In genomic region chr11:11808820-11809403, GRCm38 (mm10) we compare ENCODE assay signal across 8 mouse cellular contexts. TPM values are rescaled to one million over a fixed set of nuclear protein-coding genes. Genes with fewer than 3 reads are reported as not detected.
DNase-seq lines count a peak whose midpoint lies in the region; ATAC-seq and TF ChIP-seq lines count a peak whose summit lies in the region.

TSS of gene Fignl1 (minus strand) at chr11:11808962.

- under 1% methylated on average over 53 of the region's 53 CpGs for WGBS in embryonic facial prominence, embryonic 15.5 days
- under 1% methylated on average over 53 of the region's 53 CpGs for WGBS in kidney, embryonic 14.5 days
- under 1% methylated on average over 53 of the region's 53 CpGs for WGBS in limb, embryonic 14.5 days
- WGBS in midbrain, embryonic 16.5 days, result under 1% methylated on average over 52 of the region's 53 CpGs
- under 1% methylated on average over 53 of the region's 53 CpGs for whole genome bisulfite sequencing in spleen, adult 2 months

- no peaks in the 10 kb centered on the region for H3K27me3 ChIP-seq in embryonic facial prominence, embryonic 15.5 days
- H3K27me3 ChIP-seq in kidney, embryonic 14.5 days (ENCODE audit: control insufficient read depth, insufficient read depth, low read length), result no peaks in the 10 kb centered on the region
- H3K27me3 ChIP-seq in limb, embryonic 14.5 days (ENCODE audit: control insufficient read depth, insufficient read depth, low read length), result no peaks in the 10 kb centered on the region
- no peaks in the 10 kb centered on the region for H3K27me3 ChIP-seq in midbrain, embryonic 16.5 days (ENCODE audit: control insufficient read depth, insufficient read depth, low read depth, low read length)
- H3K27me3 ChIP-seq in spleen, adult 2 months (ENCODE audit: control insufficient read depth, insufficient read depth, low read length), result no peaks in the 10 kb centered on the region

- no peaks in the 10 kb centered on the region for H3K9me3 ChIP-seq in embryonic facial prominence, embryonic 15.5 days (replicated peaks)
- H3K9me3 ChIP-seq in kidney, embryonic 14.5 days (ENCODE audit: control insufficient read depth, low read length), result no peaks in the 10 kb centered on the region
- no peaks in the 10 kb centered on the region for H3K9me3 ChIP-seq in limb, embryonic 14.5 days (ENCODE audit: control insufficient read depth, low read length)
- no peaks in the 10 kb centered on the region for H3K9me3 ChIP-seq in midbrain, embryonic 16.5 days (replicated peaks; ENCODE audit: control insufficient read depth, low read length, poor library complexity, severe bottlenecking)

- peak within 1 kb of the TSS; percentile 77 for H3K27ac ChIP-seq in bone marrow macrophage, adult 2 months (ENCODE audit: insufficient read depth, low read depth, low read length)
- peak within 1 kb of the TSS; percentile 99 for H3K27ac ChIP-seq in embryonic facial prominence, embryonic 15.5 days (replicated peaks)
- peak within 1 kb of the TSS; percentile 99 for H3K27ac ChIP-seq in kidney, embryonic 14.5 days (ENCODE audit: low read depth, low read length)
- H3K27ac ChIP-seq in limb, embryonic 14.5 days (replicated peaks; ENCODE audit: low read depth, low read length), result peak within 1 kb of the TSS; percentile 99
- peak within 1 kb of the TSS; percentile 94 for H3K27ac ChIP-seq in midbrain, embryonic 16.5 days (ENCODE audit: low read length)
- peak within 1 kb of the TSS; percentile 90 for H3K27ac ChIP-seq in spleen, adult 2 months (ENCODE audit: insufficient read depth, low read length)

- peak within 1 kb of the TSS; percentile 71 for H3K4me3 ChIP-seq in bone marrow macrophage, adult 2 months (ENCODE audit: insufficient read depth, low read length)
- peak within 1 kb of the TSS; percentile 82 for H3K4me3 ChIP-seq in embryonic facial prominence, embryonic 15.5 days (replicated peaks)
- H3K4me3 ChIP-seq in kidney, embryonic 14.5 days (ENCODE audit: low read length), result peak within 1 kb of the TSS; percentile 76
- peak within 1 kb of the TSS; percentile 63 for H3K4me3 ChIP-seq in limb, embryonic 14.5 days (replicated peaks; ENCODE audit: low read length)
- peak within 1 kb of the TSS; percentile 79 for H3K4me3 ChIP-seq in midbrain, embryonic 16.5 days (ENCODE audit: low read depth, low read length)
- H3K4me3 ChIP-seq in spleen, adult 2 months (ENCODE audit: extremely low read depth, insufficient read depth, insufficient read length), result peak within 1 kb of the TSS; percentile 90

- ATAC-seq in embryonic facial prominence, embryonic 15.5 days (ENCODE audit: insufficient number of reproducible peaks, low FRiP score, low TSS enrichment, low read depth), result peak; percentile 96
- ATAC-seq in kidney, embryonic 14.5 days (ENCODE audit: low FRiP score, low TSS enrichment), result peak; percentile 96
- peak; percentile 95 for ATAC-seq in limb, embryonic 14.5 days (ENCODE audit: low FRiP score, low read depth)
- ATAC-seq in midbrain, embryonic 16.5 days, result peak; percentile 97

- no peak for TF ChIP-seq CTCF in bone marrow macrophage, adult 2 months (IDR thresholded peaks at IDR 0.05; ENCODE audit: low read depth, low read length)
- peak; percentile 36; the same call in 1 of the 2 replicates for TF ChIP-seq CTCF in spleen, adult 2 months (IDR thresholded peaks at IDR 0.05; ENCODE audit: extremely low read depth, insufficient read depth, insufficient read length, insufficient replicate concordance)

- peaks cover 10% of the 10 kb centered on the region for H3K4me1 ChIP-seq in bone marrow macrophage, adult 2 months (ENCODE audit: control insufficient read depth, insufficient read depth, low read length)
- peaks cover 9% of the 10 kb centered on the region for H3K4me1 ChIP-seq in embryonic facial prominence, embryonic 15.5 days
- H3K4me1 ChIP-seq in kidney, embryonic 14.5 days (ENCODE audit: control insufficient read depth, insufficient read depth, low read length), result peaks cover 15% of the 10 kb centered on the region
- H3K4me1 ChIP-seq in limb, embryonic 14.5 days (ENCODE audit: control insufficient read depth, insufficient read depth, low read length), result peaks cover 14% of the 10 kb centered on the region
- peaks cover 5% of the 10 kb centered on the region for H3K4me1 ChIP-seq in midbrain, embryonic 16.5 days (ENCODE audit: control insufficient read depth, insufficient read depth, low read length)
- peaks cover 4% of the 10 kb centered on the region; the same call in 1 of the 2 replicates for H3K4me1 ChIP-seq in spleen, adult 2 months (ENCODE audit: control insufficient read depth, insufficient read depth, insufficient read length)

- peak; percentile 96 to 98 for DNase-seq in B cell, adult 2 months
- DNase-seq in heart, adult 9 months (ENCODE audit: low spot score in 2 of 2), result peak; percentile 95
- peak; percentile 97 for DNase-seq in limb, embryonic 14.5 days (ENCODE audit: low spot score)
- DNase-seq in spleen, adult 2 months (ENCODE audit: low read depth in 1 of 2, low spot score in 2 of 2), result peak; percentile 94 to 96

- peaks cover 7% of the 10 kb centered on the region for H3K36me3 ChIP-seq in embryonic facial prominence, embryonic 15.5 days
- peaks cover 15% of the 10 kb centered on the region; the same call in 1 of the 2 replicates for H3K36me3 ChIP-seq in kidney, embryonic 14.5 days (ENCODE audit: control insufficient read depth, insufficient read depth, low read length)
- peaks cover 6% of the 10 kb centered on the region for H3K36me3 ChIP-seq in limb, embryonic 14.5 days (ENCODE audit: control insufficient read depth, insufficient read depth, low read length)
- no peaks in the 10 kb centered on the region for H3K36me3 ChIP-seq in midbrain, embryonic 16.5 days (ENCODE audit: control insufficient read depth, insufficient read depth, low read length)
- H3K36me3 ChIP-seq in spleen, adult 2 months (ENCODE audit: control insufficient read depth, insufficient read depth, low read length), result peaks cover 1% of the 10 kb centered on the region; the same call in 1 of the 2 replicates

- peak within 1 kb of the TSS; percentile 83 for H3K4me2 ChIP-seq in embryonic facial prominence, embryonic 15.5 days (replicated peaks)
- H3K4me2 ChIP-seq in kidney, embryonic 14.5 days (replicated peaks; ENCODE audit: low read depth, low read length), result peak within 1 kb of the TSS; percentile 82
- peak within 1 kb of the TSS; percentile 74 for H3K4me2 ChIP-seq in limb, embryonic 14.5 days (replicated peaks; ENCODE audit: low read depth, low read length, severe bottlenecking)
- peak within 1 kb of the TSS; percentile 90 for H3K4me2 ChIP-seq in midbrain, embryonic 16.5 days (ENCODE audit: low read length)

- peak within 1 kb of the TSS; percentile 82 for H3K9ac ChIP-seq in embryonic facial prominence, embryonic 15.5 days
- peak within 1 kb of the TSS; percentile 79 for H3K9ac ChIP-seq in kidney, embryonic 14.5 days (ENCODE audit: low read depth, low read length)
- H3K9ac ChIP-seq in limb, embryonic 14.5 days (ENCODE audit: low read depth, low read length, severe bottlenecking), result peak within 1 kb of the TSS; percentile 76
- peak within 1 kb of the TSS; percentile 92 for H3K9ac ChIP-seq in midbrain, embryonic 16.5 days (ENCODE audit: low read depth, low read length)

- TF ChIP-seq POLR2A in bone marrow macrophage, adult 2 months (IDR thresholded peaks at IDR 0.05; ENCODE audit: borderline replicate concordance, low read depth, low read length), result no peak
- peak; percentile 32; the same call in 1 of the 2 replicates for TF ChIP-seq POLR2A in limb, embryonic 14.5 days (IDR thresholded peaks at IDR 0.05; ENCODE audit: borderline replicate concordance, extremely low read depth, insufficient read depth, insufficient read length)
- TF ChIP-seq POLR2A in spleen, adult 2 months (IDR thresholded peaks at IDR 0.05; ENCODE audit: low read depth, low read length), result peak; percentile 6; the same call in 1 of the 2 replicates

RNA-seq across cellular contexts. Expression of gene Fignl1, which starts in this region (rescaled TPM):
- 10.6 and 11.3 TPM in 2 replicates for polyA plus RNA-seq in bone marrow macrophage, adult 2 months (2012; ENCODE audit: insufficient read depth, insufficient read length, missing spikeins)
- polyA plus RNA-seq in embryonic facial prominence, embryonic 15.5 days (2015; fragmentation: Nextera tagmentation; extraction: Ambion mirVana), result 43.1 and 45.2 TPM in 2 replicates
- 59.2 and 85.4 TPM in 2 replicates for polyA plus RNA-seq in kidney, embryonic 14.5 days (2014; fragmentation: Nextera tagmentation; extraction: Ambion mirVana)
- polyA plus RNA-seq in limb, embryonic 14.5 days (2012; rRNA removed), result 20.0 and 21.2 TPM in 2 replicates
- 43.2 and 46.5 TPM in 2 replicates for polyA plus RNA-seq in limb, embryonic 14.5 days (2014; fragmentation: Nextera tagmentation; extraction: Ambion mirVana)
- 7.1 and 8.7 TPM in 2 replicates for polyA plus RNA-seq in midbrain, embryonic 16.5 days (2015; fragmentation: Nextera tagmentation; extraction: Ambion mirVana)
- 4.0 and 6.3 TPM in 2 replicates for polyA plus RNA-seq in spleen, adult 2 months (2012; rRNA removed)

Comparison
In these comparisons a context has a peak if more than half of its experiments do, and no peak if none do; other contexts are left out.
1. Peak in every context shown above with its lines: DNase-seq, ATAC-seq, H3K4me3 ChIP-seq and H3K27ac ChIP-seq.